Mouse (Mus musculus): Measurements from ENCODE around the gene Lhx9. TPM values are rescaled to one million over a fixed set of nuclear protein-coding genes. Genes with fewer than 3 reads are reported as not detected.

The Lhx9 gene
- total and polyA plus RNA-seq, 3 experiments, result 0.19 to 0.77 TPM; not detected in 1

- no peak for TF ChIP-seq UBTF (IDR thresholded peaks at IDR 0.05; ENCODE audit: borderline replicate concordance, insufficient read depth, low read depth, low read length)
Observed at GRCm38 (mm10) chr1:138846131-138846530, 2.2 kb downstream of the Lhx9 start (continued).

GRCm38 (mm10) chr1:138845481-138845880 is 2.9 kb downstream of the Lhx9 start:
- Histone ChIP-seq H3K4me3 (ENCODE audit: control insufficient read depth in 1 of 2, insufficient read depth in 1 of 2, low read depth in 2 of 2, low read length in 2 of 2) (no peak overlapping the region), H3K27me3 (ENCODE audit: control insufficient read depth in 1 of 2, insufficient read depth in 2 of 2, low read length in 2 of 2) (no peaks in the 10 kb centered on the region), H3K79me2 (ENCODE audit: control insufficient read depth, insufficient read depth, low read length, poor library complexity) (no peaks in the 10 kb centered on the region; the same call in 1 of the 2 replicates), H3K9me3 (replicated peaks; ENCODE audit: insufficient read depth, low read length) (no peaks in the 10 kb centered on the region), H3K36me3 (ENCODE audit: control insufficient read depth in 1 of 2, insufficient read depth in 2 of 2, low read length in 2 of 2) (peaks cover 0 to 2% of the 10 kb centered on the region in 2 experiments; a peak in 1 of 4 replicates), H3K4me1 (ENCODE audit: control insufficient read depth in 1 of 2, insufficient read depth in 2 of 2, low read length in 2 of 2) (no peaks in the 10 kb centered on the region), H3K27ac (ENCODE audit: control insufficient read depth, low read depth, low read length) (no peak overlapping the region), H3K9ac (ENCODE audit: control insufficient read depth, low read depth, low read length, poor library complexity, severe bottlenecking) (no peak overlapping the region)
- TF ChIP-seq ZC3H11A (IDR thresholded peaks at IDR 0.05; ENCODE audit: low read depth, low read length) (no peak), GATA1 (IDR thresholded peaks at IDR 0.05; ENCODE audit: low read depth, low read length) (no peak), POLR2A (IDR thresholded peaks at IDR 0.05; ENCODE audit: control insufficient read depth in 1 of 2, insufficient read depth in 1 of 2, low read depth in 1 of 2, low read length in 2 of 2, poor library complexity in 1 of 2) (no peak), MAX (IDR thresholded peaks at IDR 0.05; ENCODE audit: low read length) (no peak), EP300 (IDR thresholded peaks at IDR 0.05; ENCODE audit: low read depth in 1 of 2, low read length in 2 of 2) (no peak), UBTF (IDR thresholded peaks at IDR 0.05; ENCODE audit: borderline replicate concordance, insufficient read depth, low read depth, low read length) (no peak), NRF1 (IDR thresholded peaks at IDR 0.05; ENCODE audit: insufficient read depth, low read depth, low read length, poor library complexity, severe bottlenecking) (no peak), JUND (IDR thresholded peaks at IDR 0.05; ENCODE audit: low read depth, low read length) (no peak), SMC3 (IDR thresholded peaks at IDR 0.05; ENCODE audit: low read depth, low read length) (no peak)
- DNase-seq (ENCODE audit: low read depth, low spot score), result no peak

- Histone ChIP-seq H3K9me3 (replicated peaks; ENCODE audit: insufficient read depth, low read length) (no peaks in the 10 kb centered on the region), H3K79me2 (ENCODE audit: control insufficient read depth, insufficient read depth, low read length, poor library complexity) (no peaks in the 10 kb centered on the region; the same call in 1 of the 2 replicates), H3K4me1 (ENCODE audit: control insufficient read depth in 1 of 2, insufficient read depth in 2 of 2, low read length in 2 of 2) (no peaks in the 10 kb centered on the region), H3K27ac (ENCODE audit: control insufficient read depth, low read depth, low read length) (0 out of 2 replicates have a peak overlapping the region, but pooled peaks have one; percentile 5), H3K4me3 (ENCODE audit: control insufficient read depth in 1 of 2, insufficient read depth in 1 of 2, low read depth in 2 of 2, low read length in 2 of 2) (peak overlapping the region; percentile 77 to 80), H3K36me3 (ENCODE audit: control insufficient read depth in 1 of 2, insufficient read depth in 2 of 2, low read length in 2 of 2) (peaks cover 0 to 2% of the 10 kb centered on the region in 2 experiments; a peak in 1 of 4 replicates), H3K27me3 (ENCODE audit: control insufficient read depth in 1 of 2, insufficient read depth in 2 of 2, low read length in 2 of 2) (no peaks in the 10 kb centered on the region), H3K9ac (ENCODE audit: control insufficient read depth, low read depth, low read length, poor library complexity, severe bottlenecking) (peak overlapping the region; percentile 83)
- DNase-seq (ENCODE audit: low read depth, low spot score), result peak; percentile 28
- TF ChIP-seq ZKSCAN1 (IDR thresholded peaks at IDR 0.05; ENCODE audit: low read depth, low read length), result no peak
- TF ChIP-seq JUND (IDR thresholded peaks at IDR 0.05; ENCODE audit: low read depth, low read length), result no peak
- TF ChIP-seq BHLHE40 (IDR thresholded peaks at IDR 0.05; ENCODE audit: borderline replicate concordance, low read depth, low read length), result no peak
- TF ChIP-seq GABPA (IDR thresholded peaks at IDR 0.05; ENCODE audit: low read depth, low read length), result no peak
- TF ChIP-seq MYB (IDR thresholded peaks at IDR 0.05; ENCODE audit: low read depth, low read length), result no peak
- TF ChIP-seq SIN3A (IDR thresholded peaks at IDR 0.05; ENCODE audit: low read length), result no peak
Observed at GRCm38 (mm10) chr1:138844166-138844565, 4.2 kb downstream of the Lhx9 start.
